Mouse (Mus musculus) C2C12 (cell line): Measurements from ENCODE around the gene Gm5460.

ENCODE experiments used
- CEBPB ChIP-seq: IDR thresholded peaks from one replicate; pipeline ENCODE4 v1.6.1; 2011; ENCODE audit warnings: low read depth, mild to moderate bottlenecking, control low read depth, moderate library complexity
- CTCF ChIP-seq: IDR thresholded peaks from one replicate; pipeline ENCODE4 v1.5.1; 2011; ENCODE audit not compliant: control insufficient read depth, insufficient read depth, insufficient read length
- FOSL1 ChIP-seq: IDR thresholded peaks from one replicate; pipeline ENCODE4 v1.8.0; 2011; ENCODE audit warnings: mild to moderate bottlenecking, low read length; ENCODE audit not compliant: poor library complexity, insufficient read depth, severe bottlenecking
- MYOD1 ChIP-seq: IDR thresholded peaks from one replicate; pipeline ENCODE4 v1.6.1; 2011; ENCODE audit warnings: low read depth; ENCODE audit not compliant: control insufficient read depth, insufficient read length
- MYOG ChIP-seq: IDR thresholded peaks from one replicate; pipeline ENCODE4 v1.6.1; 2011; ENCODE audit not compliant: control insufficient read depth, insufficient read length; ENCODE audit errors: extremely low read depth
- USF1 ChIP-seq: IDR thresholded peaks from one replicate; pipeline ENCODE4 v1.6.1; 2011; ENCODE audit warnings: low read depth, mild to moderate bottlenecking, control low read depth, moderate library complexity

DNA sequence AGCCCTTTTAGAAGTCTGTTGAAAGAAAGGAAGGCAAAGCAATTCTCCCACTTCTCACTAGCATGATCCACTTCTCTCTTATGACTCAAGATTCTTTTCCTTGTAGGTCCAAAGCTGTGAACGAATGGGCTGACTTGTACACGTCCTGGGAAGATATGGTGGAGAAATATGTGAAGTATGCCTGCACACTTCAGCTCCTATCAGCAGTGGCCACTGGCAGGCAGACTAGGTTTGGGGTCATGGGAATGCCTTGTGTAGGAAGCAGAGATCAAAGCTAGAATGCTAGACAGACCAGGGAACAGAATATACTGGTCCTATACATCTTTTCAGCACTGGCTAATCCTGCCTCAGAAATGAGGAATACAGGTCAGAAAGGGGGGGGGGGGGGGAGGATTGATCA, 10.2 kb downstream of the Gm5460 start:
- no peak for TF ChIP-seq CTCF
- no peak for TF ChIP-seq USF1
- TF ChIP-seq MYOD1 = no peak
- no peak for TF ChIP-seq FOSL1
- no peak for TF ChIP-seq MYOG
- no peak for TF ChIP-seq CEBPB
